In the genomic region with DNA sequence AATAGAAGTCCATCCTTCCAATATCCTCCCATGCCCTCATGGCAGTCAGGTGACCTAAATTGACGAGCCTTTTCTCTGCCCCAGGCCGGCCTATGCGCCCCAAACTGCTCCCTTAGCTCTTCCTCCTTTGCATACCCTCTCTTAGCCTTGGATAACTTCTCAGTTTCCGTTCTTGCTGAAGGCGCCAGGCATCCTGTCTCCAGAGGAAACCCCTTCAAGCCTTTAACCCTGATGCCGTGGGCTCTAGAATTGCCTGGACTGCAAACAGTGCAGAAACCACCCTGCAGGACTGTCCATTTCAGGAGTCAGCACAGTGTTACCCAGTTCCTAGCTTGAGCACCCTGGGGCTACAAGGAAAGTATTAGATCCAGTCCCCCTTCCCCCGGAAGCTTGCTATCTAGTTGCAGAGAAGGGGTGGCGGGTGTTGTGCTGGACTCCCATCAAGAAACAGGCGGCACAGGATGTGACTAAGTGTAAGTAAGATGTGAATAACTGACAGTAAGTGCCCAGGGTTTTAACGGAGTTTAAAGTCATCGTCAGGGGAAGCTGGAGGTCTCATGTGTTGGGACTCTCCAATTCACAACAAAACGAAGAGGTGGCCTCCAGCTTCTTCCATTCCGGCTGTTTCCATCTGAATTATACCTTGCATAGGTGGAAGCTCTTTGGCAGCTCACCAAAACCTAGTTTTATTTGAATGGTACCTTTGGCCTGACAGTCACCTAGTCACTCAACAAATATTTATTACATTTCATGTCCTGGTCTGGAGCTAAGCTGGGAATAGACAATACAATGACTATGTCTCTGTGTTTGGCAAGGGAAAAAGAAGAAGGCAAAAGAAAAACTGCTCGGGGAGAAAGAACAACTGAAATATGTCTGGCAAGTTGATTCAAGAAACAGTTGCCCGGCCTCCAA, we compare ENCODE assay signal across 8 mouse cellular contexts. TPM values are rescaled to one million over a fixed set of nuclear protein-coding genes. Genes with fewer than 3 reads are reported as not detected.
DNase-seq lines count a peak whose midpoint lies in the region; ATAC-seq and TF ChIP-seq lines count a peak whose summit lies in the region.

No protein-coding gene starts in this region.

- no peaks in the 10 kb centered on the region; the same call in 1 of the 2 replicates for H3K79me2 ChIP-seq in heart, adult 2 months (replicated peaks; ENCODE audit: control insufficient read depth, insufficient read depth, low read length)

- peak; percentile 58 for ATAC-seq in common myeloid progenitor, adult 5-6 weeks (replicated peaks; ENCODE audit: low read depth, poor library complexity, severe bottlenecking)
- ATAC-seq in lung, embryonic 14.5 days (ENCODE audit: insufficient read depth) = peak; percentile 17
- peak; percentile 25 for ATAC-seq in neural tube, embryonic 14.5 days (ENCODE audit: low read depth)

- peak overlapping the region; percentile 95 for H3K27ac ChIP-seq in layer of hippocampus, adult 2 months
- peak overlapping the region; percentile 95 for H3K27ac ChIP-seq in heart, adult 2 months
- H3K27ac ChIP-seq in lung, embryonic 14.5 days (ENCODE audit: low read depth) = peak overlapping the region; percentile 90
- peak overlapping the region; percentile 63 for H3K27ac ChIP-seq in neural tube, embryonic 14.5 days (ENCODE audit: low read depth, low read length)

- no peak for TF ChIP-seq EP300 in heart, adult 2 months (IDR thresholded peaks at IDR 0.05; ENCODE audit: insufficient read depth, low read depth, low read length)

- peaks cover 2% of the 10 kb centered on the region for H3K36me3 ChIP-seq in heart, adult 2 months (ENCODE audit: control insufficient read depth, insufficient read depth, low read length)
- H3K36me3 ChIP-seq in lung, embryonic 14.5 days (ENCODE audit: insufficient read depth) = 0 out of 2 replicates have a peak, but pooled peaks cover 14% of the 10 kb centered on the region
- no peaks in the 10 kb centered on the region for H3K36me3 ChIP-seq in neural tube, embryonic 14.5 days (ENCODE audit: control insufficient read depth, insufficient read depth, low read length)

- DNase-seq in layer of hippocampus, adult 2 months (ENCODE audit: low spot score in 2 of 2) = no peak
- no peak for DNase-seq in layer of hippocampus, adult 18-20 months (ENCODE audit: low spot score in 2 of 2)
- peak; percentile 70 to 75 for DNase-seq in heart, adult 2 months
- DNase-seq in kidney, adult 11 months = peak; percentile 67
- peak; percentile 66 for DNase-seq in lung, embryonic 14.5 days
- DNase-seq in right cerebral cortex, adult 2 months (ENCODE audit: low spot score in 2 of 2) = no peak

- no peaks in the 10 kb centered on the region for H3K27me3 ChIP-seq in heart, adult 2 months (ENCODE audit: control insufficient read depth, insufficient read depth, low read length)
- H3K27me3 ChIP-seq in lung, embryonic 14.5 days (ENCODE audit: insufficient read depth, low read length) = no peaks in the 10 kb centered on the region
- H3K27me3 ChIP-seq in neural tube, embryonic 14.5 days (ENCODE audit: control insufficient read depth, insufficient read depth, low read length) = no peaks in the 10 kb centered on the region

- peak overlapping the region; percentile 70 for H3K4me3 ChIP-seq in layer of hippocampus, adult 2 months
- peak overlapping the region; percentile 82 for H3K4me3 ChIP-seq in heart, adult 2 months
- H3K4me3 ChIP-seq in lung, embryonic 14.5 days (ENCODE audit: low read depth, low read length) = peak overlapping the region; percentile 76
- peak overlapping the region; percentile 70 for H3K4me3 ChIP-seq in neural tube, embryonic 14.5 days (ENCODE audit: low read depth, low read length)

- no peak for TF ChIP-seq POLR2A in heart, adult 2 months (IDR thresholded peaks at IDR 0.05; ENCODE audit: insufficient read depth, low read depth, low read length)

- intact Hi-C loops in heart, adult 2 months (cut with DNase I) = loop anchor here (1.0 to 5.0 kb wide), 3 partner anchors 73 to 150 kb away; a partner anchor contains a TSS

- peak overlapping the region; percentile 65 for H3K4me2 ChIP-seq in lung, embryonic 14.5 days
- peak overlapping the region; percentile 57 for H3K4me2 ChIP-seq in neural tube, embryonic 14.5 days (ENCODE audit: low read depth, low read length)

- H3K4me1 ChIP-seq in heart, adult 2 months (ENCODE audit: control insufficient read depth, insufficient read depth, low read length) = peaks cover 14% of the 10 kb centered on the region
- peaks cover 10% of the 10 kb centered on the region; the same call in 1 of the 2 replicates for H3K4me1 ChIP-seq in lung, embryonic 14.5 days (ENCODE audit: insufficient read depth)
- H3K4me1 ChIP-seq in neural tube, embryonic 14.5 days (ENCODE audit: control insufficient read depth, insufficient read depth, low read length) = peaks cover 11% of the 10 kb centered on the region; the same call in 1 of the 2 replicates

- H3K9ac ChIP-seq in heart, adult 2 months (ENCODE audit: low read depth, low read length) = peak overlapping the region; percentile 86
- peak overlapping the region; percentile 87 for H3K9ac ChIP-seq in lung, embryonic 14.5 days
- H3K9ac ChIP-seq in neural tube, embryonic 14.5 days (replicated peaks; ENCODE audit: low read depth, low read length) = peak overlapping the region; percentile 76

- TF ChIP-seq CTCF in layer of hippocampus, adult 2 months (conservative IDR thresholded peaks at IDR 0.05) = no peak
- TF ChIP-seq CTCF in heart, adult 2 months (IDR thresholded peaks at IDR 0.05) = no peak
- no peak for TF ChIP-seq CTCF in lung, embryonic 14.5 days (IDR thresholded peaks at IDR 0.05; ENCODE audit: low read depth)

- WGBS in heart, adult 2 months = 18% methylated on average over 15 of the region's 15 CpGs
- WGBS in lung, embryonic 14.5 days = 20% methylated on average over 15 of the region's 15 CpGs
- 36% methylated on average over 15 of the region's 15 CpGs for WGBS in neural tube, embryonic 14.5 days

- no peaks in the 10 kb centered on the region for H3K9me3 ChIP-seq in lung, embryonic 14.5 days (ENCODE audit: low read depth, low read length)
- H3K9me3 ChIP-seq in neural tube, embryonic 14.5 days (ENCODE audit: control insufficient read depth, low read length) = no peaks in the 10 kb centered on the region

RNA-seq across cellular contexts. Expression of a gene that starts 1.4 kb away (rescaled TPM):
- 10 to 100 TPM; 25.8 to 29.0 TPM for total RNA-seq in layer of hippocampus, adult 2 months (2021)
- total RNA-seq in layer of hippocampus, adult 18-20 months (2021) = 10 to 100 TPM; 26.8 to 31.0 TPM
- total RNA-seq in common myeloid progenitor, adult 5-6 weeks (2017) = 25.2 and 26.5 TPM in 2 replicates
- total RNA-seq in heart, adult 2 months (2021) = 10 to 100 TPM; 26.1 to 29.5 TPM
- polyA plus RNA-seq in heart, adult 2 months (2012; rRNA removed) = 8.6 and 11.9 TPM in 2 replicates
- polyA plus RNA-seq in lung, embryonic 14.5 days (2014; fragmentation: Nextera tagmentation; extraction: Ambion mirVana) = 30.5 and 33.4 TPM in 2 replicates
- 8.9 and 10.6 TPM in 2 replicates for polyA plus RNA-seq in neural tube, embryonic 14.5 days (2014; fragmentation: Nextera tagmentation; extraction: Ambion mirVana)

RNA-seq across cellular contexts. Expression of a gene that starts 58.2 kb away (rescaled TPM):
- total RNA-seq in layer of hippocampus, adult 2 months (2021) = 10 to 100 TPM; 20.5 to 21.7 TPM
- 10 to 100 TPM; 21.1 to 21.2 TPM for total RNA-seq in layer of hippocampus, adult 18-20 months (2021)
- 64.0 and 71.4 TPM in 2 replicates for total RNA-seq in common myeloid progenitor, adult 5-6 weeks (2017)
- total RNA-seq in heart, adult 2 months (2021) = 10 to 100 TPM; 14.4 to 15.1 TPM
- 21.3 and 25.5 TPM in 2 replicates for polyA plus RNA-seq in heart, adult 2 months (2012; rRNA removed)
- polyA plus RNA-seq in lung, embryonic 14.5 days (2014; fragmentation: Nextera tagmentation; extraction: Ambion mirVana) = 84.8 and 87.0 TPM in 2 replicates
- polyA plus RNA-seq in neural tube, embryonic 14.5 days (2014; fragmentation: Nextera tagmentation; extraction: Ambion mirVana) = 61.8 and 66.1 TPM in 2 replicates

Comparison
In these comparisons a context has a peak if more than half of its experiments do, and no peak if none do; other contexts are left out.
1. DNase-seq: peak in heart, adult 2 months (2 of 2), kidney, adult 11 months (single experiment) and lung, embryonic 14.5 days (single experiment); none in layer of hippocampus, adult 2 months (0 of 2), layer of hippocampus, adult 18-20 months (0 of 2) and right cerebral cortex, adult 2 months (0 of 2).
2. Peak in every context shown above with its lines, with median percentiles within 50 percentile points of each other: H3K27ac ChIP-seq, H3K4me3 ChIP-seq, ATAC-seq and H3K9ac ChIP-seq.